Mouse (Mus musculus) gastrocnemius, adult 8-10 months (tissue): ENCODE results near the gene Polr3gl. TPM values are rescaled to one million over a fixed set of nuclear protein-coding genes. Genes with fewer than 3 reads are reported as not detected.

Experiments used
- DNase-seq, 2 experiments: peaks; one replicate each; pipeline ENCODE4 v3.0.0; 2022; ENCODE audit warnings: low spot score in 2 of 2
- total RNA-seq, 4 experiments: library from RNA; stranded (reverse); gene quantifications; 2 replicates each; pipeline ENCODE4 v1.2.4; 2022

Polr3gl gene
- total RNA-seq, 4 experiments from 2014 or later, result 39.8 to 59.8 (median 51.8) TPM

DNA sequence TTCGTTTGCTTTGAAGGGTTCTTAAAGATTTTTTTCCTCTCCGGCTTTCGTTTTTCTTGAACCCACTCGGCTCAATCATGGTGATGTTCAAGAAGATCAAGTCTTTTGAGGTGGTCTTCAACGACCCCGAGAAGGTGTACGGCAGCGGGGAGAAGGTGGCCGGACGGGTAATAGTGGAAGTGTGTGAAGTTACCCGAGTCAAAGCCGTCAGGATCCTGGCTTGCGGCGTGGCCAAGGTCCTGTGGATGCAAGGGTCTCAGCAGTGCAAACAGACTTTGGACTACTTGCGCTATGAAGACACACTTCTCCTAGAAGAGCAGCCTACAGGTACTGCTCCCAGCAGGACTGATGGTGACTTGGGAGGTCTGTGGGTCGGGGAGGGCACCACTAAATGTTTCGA, 35.8 kb downstream of the Polr3gl start:
- no peak for DNase-seq

DNA sequence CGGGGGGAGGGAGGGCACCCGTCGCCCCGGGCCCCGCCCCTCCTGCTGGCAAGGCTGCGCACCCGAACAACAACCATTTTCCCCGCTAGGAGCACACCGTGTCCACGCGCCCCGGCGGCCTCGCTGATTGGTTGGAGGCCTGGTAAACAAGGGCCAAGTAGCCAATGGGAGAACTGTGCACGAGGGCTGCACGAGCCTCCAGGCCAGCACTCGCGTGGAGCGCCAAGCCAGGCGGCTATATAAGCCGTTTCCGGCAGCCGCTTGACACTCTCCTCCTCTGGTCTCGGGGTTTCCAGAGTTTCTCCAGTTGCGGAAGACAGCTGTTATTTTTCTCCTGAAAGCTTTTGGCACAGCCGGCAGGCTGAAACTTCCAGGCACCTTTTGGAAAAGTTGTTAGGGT, 36.3 kb downstream of the Polr3gl start, which contains the start of gene Txnip:
Txnip (plus strand) TSS at position 264 of the 400 bp plus-strand sequence.
- peak; percentile 100 for DNase-seq

DNA sequence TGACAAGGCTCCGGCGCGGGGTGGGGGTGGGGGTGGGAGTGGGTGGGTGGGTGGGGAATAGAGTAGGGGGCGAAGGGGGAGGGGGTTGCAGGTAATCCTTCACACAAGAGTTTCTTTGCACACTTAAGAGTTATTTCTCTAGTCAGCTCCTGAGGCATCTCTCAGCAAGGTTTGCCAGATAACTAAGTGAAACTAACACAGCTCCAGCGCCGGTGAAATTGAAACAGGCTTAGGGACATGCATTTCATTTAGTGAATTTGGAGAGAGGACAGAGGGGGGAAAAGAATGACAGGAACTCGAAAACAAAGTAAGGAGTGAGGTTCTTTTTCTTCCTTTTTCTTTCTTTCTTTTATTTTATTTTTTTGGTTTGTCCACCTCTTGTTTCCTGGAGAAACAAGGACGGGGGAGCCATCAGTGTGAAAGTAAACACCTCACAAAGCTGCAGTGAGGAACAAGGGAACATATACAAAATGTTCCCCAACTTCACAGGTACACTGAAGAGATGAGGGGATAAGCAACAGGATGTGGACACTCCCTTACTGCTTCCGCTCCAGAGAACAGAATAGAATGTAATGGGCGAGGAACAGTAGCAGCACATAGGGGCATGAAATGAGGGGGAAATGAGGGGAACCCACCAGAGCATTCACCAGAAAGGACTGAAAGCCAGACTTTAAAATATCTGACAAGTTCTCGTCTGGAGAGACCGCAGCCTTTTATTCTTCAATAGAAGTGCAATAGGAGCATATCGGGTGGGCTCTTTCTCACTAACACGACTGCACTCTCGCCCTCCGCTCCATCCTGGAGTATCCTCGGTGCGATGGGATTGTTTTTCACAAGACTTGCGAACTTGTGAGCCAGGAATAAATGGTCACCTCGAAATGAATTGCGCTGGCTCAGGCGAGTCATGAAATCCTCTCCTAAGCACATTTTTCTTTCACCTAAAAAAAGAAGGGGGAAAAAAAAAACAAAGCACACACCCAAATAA, 37.0 kb downstream of the Polr3gl start:
- DNase-seq, result no peak

DNA sequence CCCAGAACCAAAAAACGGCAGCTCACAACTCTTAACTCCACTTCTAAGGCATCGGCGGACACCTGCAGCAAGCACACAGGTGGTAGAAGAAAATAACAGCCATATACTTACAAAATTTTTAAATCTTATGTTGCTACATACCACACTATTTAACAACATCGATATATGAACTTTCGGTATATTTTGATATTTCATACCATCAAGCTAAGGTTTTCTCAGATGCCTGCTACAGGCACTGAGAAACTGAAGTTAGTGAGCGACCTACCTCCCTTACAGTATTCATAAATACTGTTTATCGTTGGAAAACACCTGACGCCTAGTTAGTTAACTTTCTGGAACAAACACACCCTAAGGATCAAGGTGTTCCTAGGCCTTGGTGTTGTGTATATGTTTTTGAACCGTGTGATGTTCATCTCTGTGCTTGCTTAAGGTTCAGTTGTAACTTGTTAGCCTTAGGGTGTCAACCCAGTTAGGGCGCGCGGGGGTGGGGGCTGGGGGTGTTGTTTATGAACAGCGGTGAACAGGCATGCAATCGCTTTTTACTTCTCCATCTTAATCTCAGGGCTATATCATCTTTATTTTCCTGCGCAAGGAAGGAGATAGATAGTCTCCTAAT, 37.9 kb downstream of the Polr3gl start:
- no peak for DNase-seq

DNA sequence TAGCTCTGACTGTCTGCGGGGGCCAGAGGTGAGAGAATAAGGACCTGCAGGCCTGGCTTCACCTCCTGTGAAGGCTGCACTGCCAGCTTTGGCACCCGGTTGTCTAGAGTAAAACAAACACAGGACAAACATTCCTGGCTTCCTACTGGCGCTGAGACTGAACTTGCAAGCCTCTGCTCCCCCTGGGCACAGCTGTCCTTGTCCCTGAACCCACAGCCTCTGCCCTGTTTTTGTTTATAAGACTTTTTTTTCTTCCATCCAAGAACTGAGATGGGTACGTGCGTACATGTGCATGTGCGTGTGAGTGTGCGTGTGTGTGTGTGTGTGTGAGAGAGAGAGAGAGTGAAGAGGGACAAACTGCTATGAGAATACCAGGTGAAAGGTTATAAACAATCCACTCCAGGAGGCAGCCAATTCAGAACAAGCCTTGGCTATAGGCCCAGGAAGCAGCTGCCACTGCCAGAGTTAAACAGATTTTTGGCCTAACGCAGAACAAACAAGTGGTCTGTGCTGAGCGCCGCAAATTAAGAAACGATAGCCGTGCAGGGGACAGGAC, 38.9 kb downstream of the Polr3gl start:
- peak; percentile 70 to 82 for DNase-seq

DNA sequence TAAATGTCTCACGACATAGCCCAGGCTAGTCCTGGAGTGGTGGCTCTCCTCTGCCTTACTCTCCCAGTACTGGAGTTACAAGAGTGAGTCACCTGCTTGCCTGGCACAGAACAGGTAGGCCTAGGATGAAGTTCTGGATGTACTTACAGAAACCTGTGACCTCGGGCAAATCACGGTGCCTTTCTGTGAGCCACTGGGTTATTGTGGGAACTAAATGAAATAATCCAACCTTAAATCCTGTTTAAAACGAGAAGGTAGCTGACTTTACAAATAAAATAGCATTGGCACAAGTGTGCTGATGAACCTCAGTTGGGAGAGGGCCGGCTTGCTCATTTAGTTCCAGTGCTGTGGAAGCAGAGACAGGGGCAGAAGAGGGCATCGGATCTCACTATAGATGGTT, 39.7 kb downstream of the Polr3gl start:
- no peak for DNase-seq

DNA sequence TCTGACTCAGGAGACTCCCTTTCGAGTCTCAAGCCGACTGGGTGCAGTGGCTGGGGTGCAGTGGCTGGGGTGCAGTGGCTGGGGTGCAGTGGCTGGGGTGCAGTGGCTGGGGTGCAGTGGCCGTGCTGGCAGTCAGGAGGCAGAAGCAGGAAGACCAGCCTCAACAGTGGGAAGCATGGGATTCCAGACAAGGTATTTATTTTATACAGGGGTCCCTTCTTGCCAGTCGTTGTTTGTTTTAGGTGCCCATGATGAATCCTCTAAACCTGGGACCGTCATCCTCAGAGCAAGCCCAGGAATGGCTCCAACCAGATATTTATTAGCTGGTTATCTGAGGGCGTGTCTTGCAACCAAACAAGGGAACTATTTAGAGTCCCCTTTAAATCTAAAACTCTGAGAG, 40.4 kb downstream of the Polr3gl start:
- no peak for DNase-seq

DNA sequence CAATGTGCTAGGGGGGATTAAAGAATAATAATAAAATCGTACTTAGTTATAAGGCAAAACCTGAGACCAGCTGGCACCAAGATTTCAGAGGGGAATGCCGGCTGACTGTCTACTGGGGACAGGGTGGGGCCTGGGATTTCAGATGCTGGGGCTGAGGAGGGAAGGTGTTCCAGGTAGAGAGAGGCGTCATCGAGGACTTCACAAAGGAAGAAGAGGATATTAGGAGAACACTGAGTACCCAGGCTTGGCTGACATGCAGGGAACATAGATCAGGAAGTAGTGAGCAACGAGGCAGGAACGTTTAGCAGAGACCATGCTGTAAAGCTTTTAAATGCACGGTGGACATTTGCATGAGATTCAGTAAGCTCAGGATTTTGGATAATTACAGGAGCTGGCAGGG, 42.1 kb downstream of the Polr3gl start:
- DNase-seq, result no peak

DNA sequence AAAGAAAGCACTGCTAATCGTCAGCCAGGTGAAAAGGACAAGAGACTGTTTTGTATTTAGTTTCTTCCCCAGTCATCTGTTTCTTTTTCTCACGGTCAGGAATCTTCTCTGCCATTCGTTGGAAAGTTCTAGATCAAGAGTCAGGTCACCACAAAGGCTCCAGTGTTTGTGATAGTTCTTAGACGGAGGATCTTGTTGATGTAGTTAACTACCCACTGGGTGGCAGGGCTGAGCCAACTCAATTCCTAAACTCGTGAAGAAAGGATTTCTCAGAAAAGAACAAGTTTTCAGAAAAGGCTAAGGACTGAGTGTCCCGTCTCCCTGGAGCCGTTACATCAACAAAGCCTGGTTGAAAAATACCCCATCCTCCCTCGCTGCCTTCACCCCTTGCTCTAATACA, 42.8 kb downstream of the Polr3gl start:
- peak in 1 of 2 experiments; percentile 61 for DNase-seq

DNA sequence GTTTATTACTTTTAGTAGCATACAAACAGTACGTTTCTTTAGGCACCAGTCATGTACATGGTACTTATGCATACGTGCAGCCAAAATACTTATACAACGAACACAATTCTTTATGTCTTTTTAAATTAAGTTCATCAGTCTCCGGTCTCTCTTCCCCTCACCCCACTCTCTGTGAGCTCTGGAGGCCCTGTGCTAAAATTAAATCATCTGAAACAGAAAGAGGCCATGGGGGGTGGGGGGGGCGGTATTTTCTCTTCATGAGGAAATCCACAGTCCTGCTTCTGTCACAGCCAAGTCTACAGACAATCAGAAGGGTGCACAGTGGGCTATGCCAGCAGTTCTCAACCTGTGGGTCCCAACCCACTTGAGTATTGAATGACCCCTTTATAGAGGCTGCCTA, 44.6 kb downstream of the Polr3gl start:
- no peak for DNase-seq

DNA sequence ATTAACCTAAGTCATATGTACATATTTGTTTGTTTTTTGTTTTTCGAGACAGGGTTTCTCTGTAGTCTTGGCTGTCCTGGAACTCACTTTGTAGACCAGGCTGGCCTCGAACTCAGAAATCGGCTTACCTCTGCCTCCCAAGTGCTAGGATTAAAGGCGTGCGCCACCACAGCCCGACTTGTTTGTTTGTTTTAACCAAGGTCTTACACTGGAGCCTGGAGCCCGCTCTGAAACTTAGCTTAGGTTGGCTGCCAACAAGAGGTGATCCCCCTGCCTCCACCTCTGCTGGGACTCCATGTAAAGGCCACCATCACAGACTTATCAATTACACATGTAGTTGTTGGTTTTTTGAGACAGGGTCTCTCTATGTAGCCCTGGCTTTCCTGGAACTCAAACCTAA, 45.2 kb downstream of the Polr3gl start:
- no peak for DNase-seq

DNA sequence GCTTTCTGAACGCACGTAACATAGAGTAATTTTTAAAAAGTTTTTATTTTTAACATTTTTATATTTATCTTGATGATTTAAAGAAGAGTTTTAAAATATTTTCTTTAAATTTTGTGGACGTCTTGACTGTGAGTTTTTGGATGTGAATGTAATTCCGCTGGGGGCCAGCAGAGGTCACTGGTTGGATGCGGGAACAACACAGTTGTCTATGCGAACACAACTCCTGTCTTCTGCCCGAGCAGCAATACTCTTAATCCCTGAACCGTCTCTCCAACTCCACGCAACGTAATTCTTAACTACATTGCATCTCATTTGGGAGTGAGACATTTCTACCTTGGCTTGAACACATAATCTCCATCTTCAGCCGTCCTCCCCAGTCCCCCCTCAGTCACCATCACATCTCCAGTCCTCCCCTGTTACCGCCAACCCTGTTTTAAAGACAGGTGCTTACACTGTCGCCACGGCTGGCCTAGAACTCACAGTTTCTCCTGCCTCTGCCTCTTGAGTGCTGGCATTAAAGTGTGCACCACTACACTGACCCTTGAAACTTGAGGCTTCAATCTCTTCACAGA, 46.5 kb downstream of the Polr3gl start:
- peak in 1 of 2 experiments; percentile 66 for DNase-seq

DNA sequence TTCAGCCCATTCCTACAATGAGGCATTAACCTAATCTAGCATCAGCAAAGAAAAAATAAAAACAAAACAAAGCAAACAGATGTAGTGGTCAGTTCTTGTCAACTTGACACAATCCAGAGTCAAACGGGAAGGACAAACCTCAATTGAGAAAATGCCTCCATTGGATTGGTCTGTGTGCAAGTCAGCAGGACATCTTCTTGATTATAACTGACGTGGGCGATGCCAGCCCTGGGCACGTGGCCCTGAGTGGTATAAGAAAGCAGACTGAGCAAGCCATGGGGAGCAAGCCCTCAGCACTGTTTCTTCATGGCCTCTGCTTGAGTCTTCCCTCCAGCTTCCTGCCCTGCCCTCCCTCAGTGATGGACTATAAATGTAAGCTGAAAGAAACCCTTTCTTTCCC, 47.1 kb downstream of the Polr3gl start:
- no peak for DNase-seq

DNA sequence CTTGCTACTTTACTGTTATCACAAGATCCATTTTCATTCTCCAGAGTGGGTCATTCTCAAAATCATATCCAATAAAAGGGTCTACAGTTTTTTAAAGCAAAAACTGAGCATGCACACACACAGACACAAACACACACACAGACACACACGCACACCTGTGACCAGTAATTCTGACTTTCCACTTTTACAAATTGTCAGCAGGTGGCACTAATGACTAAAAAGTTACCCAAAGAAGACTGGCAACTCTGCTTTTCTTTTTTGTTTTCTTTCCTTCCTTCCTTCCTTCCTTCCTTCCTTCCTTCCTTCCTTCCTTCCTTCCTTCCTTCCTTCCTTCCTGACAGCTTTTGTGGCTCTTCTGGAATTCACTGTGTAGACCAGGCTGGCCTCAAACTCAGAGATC, 48.4 kb downstream of the Polr3gl start:
- no peak for DNase-seq

DNA sequence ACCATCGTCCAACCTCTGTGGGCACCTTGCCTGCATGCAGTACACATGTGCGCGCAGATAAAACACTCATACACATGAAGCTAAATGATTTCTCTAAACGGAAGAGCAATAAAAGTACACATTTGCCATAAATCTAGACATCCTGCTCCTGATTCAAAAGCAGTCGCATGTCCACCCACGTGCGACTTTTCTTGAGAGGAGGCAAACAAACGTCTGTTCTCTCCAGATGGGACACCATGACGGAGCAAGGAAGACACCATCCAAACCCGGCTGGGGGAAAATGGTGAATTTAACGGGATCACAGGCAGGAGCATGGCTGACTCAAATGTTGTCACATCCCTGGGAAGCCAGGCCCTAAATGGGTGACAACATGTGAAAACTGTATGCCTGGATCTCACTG, 50.6 kb downstream of the Polr3gl start:
- DNase-seq, result no peak

DNA sequence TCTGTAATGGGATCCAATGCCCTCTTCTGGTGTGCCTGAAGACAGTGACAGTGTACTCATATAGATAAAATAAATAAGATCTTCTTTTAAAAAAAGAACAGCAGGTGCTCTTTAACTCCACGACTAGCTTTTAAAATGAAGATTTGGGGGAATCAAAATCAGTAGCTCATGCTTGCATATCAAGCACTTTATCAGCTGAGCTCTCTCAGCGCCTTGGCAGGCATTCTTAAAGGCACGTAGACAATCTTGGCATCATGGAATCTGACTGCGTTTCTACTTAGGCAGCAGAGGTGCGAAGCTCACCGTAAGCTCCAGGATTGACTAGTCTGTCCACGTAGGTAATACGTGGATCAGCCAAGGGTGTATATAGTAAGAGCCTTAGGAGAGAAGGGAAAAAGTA, 51.4 kb downstream of the Polr3gl start:
- no peak for DNase-seq

DNA sequence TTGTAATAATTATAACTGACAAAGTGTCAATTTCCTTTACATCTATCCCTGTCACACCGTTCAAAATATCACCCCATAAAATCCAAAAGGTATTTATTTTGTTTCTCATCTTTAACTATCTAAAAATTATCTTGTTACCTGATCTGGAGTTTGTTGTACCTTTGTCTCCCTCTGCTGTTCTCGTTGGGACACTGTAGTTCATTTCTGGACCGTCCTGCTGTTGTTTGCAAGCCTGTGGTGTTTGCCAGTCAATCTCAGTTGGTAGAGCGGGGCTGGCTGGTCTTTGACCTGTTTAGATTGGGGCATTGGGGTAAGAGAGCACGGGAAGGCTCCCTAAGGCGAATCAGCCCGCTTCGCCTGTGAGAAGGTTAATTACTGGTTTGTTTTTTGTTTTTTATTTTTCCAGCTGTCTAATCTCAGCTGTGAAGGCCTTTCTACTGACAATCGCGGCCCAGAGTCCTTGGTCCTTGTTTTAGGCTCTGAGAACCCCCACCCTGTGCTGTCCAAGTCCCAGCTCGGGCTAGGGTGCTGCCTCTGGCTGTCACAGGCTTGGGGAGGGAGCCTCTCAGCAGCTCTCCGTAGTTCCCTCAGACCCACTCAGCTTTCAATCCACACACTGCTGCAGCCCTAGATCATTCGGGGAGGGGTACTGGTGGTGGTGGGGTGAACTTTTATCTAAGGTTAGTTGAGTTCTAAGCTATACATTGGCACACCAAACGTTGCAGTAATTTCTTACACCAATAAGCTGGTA, 52.5 kb downstream of the Polr3gl start:
- no peak for DNase-seq

DNA sequence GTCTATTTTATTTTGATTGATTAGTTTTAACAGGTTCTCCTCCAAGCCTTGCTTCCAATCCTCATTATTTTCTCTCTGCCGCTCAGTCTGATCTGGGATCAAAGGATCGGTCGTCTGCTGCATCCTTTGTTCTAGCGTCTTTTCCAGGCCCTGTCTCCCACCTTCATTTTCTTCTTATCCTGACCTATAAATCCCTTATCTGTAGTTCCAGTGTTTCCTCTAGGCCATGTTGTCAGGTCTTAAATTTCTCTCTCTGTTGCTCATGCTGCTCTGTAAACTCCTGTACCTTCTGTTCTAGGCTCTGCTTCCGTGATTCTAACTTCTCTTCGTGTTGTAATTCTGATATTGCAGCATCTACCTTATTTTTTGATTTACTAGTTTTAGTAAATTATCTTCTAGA, 53.2 kb downstream of the Polr3gl start:
- no peak for DNase-seq

DNA sequence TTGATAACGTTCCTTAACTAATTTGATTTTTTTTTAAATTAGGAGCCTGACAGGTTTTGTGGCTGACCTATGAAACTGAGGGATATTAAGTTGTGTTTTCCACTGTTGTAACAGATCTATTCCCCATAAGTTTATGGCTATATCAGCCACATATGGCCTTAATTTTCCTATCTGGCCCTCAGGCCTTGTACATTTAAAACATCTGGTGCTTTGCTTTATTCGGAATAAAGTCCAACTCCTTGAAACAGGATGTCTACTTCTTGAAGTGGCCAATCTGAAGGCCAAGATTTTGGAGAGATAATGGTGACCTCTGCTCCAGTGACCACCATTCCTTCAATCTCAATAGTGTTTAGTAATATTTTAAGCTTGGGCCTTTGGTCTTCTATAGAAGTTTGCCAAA, 54.7 kb downstream of the Polr3gl start:
- DNase-seq, result no peak

DNA sequence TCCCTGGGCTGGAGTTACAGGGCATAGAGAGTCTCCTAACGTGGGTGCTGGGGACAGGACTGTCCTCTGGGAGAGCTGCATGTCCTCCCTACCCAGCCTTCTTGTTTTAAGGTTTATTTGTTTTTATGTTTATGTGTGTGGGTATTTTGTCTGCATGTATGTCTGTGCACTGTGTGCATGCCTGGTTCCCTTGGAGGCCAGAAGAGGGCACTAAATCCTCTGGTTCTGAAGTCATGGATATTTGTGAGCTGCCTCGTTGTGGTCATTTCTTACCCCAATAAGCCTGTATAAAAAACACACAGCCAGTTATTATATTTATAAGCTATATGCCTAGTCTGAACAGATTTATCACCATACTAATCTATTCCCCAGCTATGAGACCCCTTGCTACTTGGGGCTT, 59.7 kb downstream of the Polr3gl start:
- DNase-seq, result no peak

DNA sequence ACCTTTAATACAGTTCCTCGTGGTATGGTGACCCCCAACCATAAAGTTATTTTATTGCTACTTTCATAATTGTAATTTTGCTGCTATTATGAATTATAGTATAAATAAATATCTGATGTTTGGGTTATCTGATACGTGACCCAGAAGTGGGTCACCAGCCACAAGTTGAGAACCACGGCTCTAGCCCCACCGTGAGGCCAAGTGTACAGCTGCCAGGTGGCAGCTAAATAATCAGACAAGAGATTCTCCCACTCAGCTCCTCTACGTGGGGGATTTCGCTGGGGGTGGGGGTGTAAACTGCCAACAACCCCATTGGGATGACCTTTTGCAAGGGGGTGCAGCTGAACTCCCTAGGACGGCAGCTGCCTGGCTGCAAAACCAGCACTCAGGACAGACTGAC, 61.9 kb downstream of the Polr3gl start:
- DNase-seq, result no peak
